Mouse (Mus musculus) liver, embryonic 14.5 days (tissue): ENCODE measurements at regions not wholly inside any gene's neighbourhood (a gene's known extent, or its start where the extent isn't known, plus 50 kb on each side); places are given as distances from the start of the nearest gene placed in this dataset.

Experiments used
- CTCF ChIP-seq: IDR thresholded peaks from 2 replicates; pipeline ENCODE4 v1.5.1; 2016; ENCODE audit warnings: antibody characterized with exemption, low read depth, control low read depth
- EP300 ChIP-seq: IDR thresholded peaks from 2 replicates; pipeline ENCODE4 v1.6.1; 2016; ENCODE audit warnings: antibody characterized with exemption, low read depth

DNA sequence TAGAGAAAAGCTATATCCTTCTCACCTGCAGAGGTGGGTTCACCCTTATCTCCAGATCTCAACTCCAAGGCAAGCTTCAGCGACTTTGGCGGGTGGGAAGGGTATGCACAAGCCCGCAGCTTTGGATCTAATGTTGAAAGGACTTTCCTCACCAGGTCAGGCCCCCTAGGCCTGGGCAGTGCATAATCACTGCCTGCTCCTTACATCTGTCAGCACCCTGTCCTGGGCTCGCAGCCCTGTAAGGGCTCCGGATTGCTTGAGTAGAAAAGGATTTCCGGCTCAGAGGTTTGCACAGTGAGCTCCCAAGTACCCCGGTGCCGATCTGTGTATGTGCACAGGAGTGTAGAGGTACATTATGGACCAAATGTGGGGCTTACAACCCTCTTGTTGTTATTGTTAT lies 68.8 kb upstream of the 1600014C23Rik start:
- TF ChIP-seq CTCF (no peak), EP300 (no peak)
